Mouse (Mus musculus) testis, adult 2 months (tissue): ENCODE data around the gene Nadsyn1. TPM values are rescaled to one million over a fixed set of nuclear protein-coding genes. Genes with fewer than 3 reads are reported as not detected.

Experiments used
- H3K27ac ChIP-seq: fragments of 200-500 bp; 2 replicates; pipeline ENCODE4 v1.5.1; 2012; ENCODE audit warnings: low read depth, low read length; ENCODE audit not compliant: control insufficient read depth, insufficient read depth
- H3K27me3 ChIP-seq: fragments of 200-500 bp; 2 replicates; pipeline ENCODE4 v1.6.1; 2012; ENCODE audit warnings: mild to moderate bottlenecking, low read length, moderate library complexity; ENCODE audit not compliant: control insufficient read depth, insufficient read depth
- H3K36me3 ChIP-seq: fragments of 200-500 bp; 2 replicates; pipeline ENCODE4 v1.6.1; 2012; ENCODE audit warnings: mild to moderate bottlenecking, low read length; ENCODE audit not compliant: control insufficient read depth, insufficient read depth
- H3K4me1 ChIP-seq: fragments of 200-500 bp; 2 replicates; pipeline ENCODE4 v1.6.1; 2012; ENCODE audit warnings: low read length; ENCODE audit not compliant: control insufficient read depth, insufficient read depth
- H3K4me3 ChIP-seq: fragments of 200-500 bp; 2 replicates; pipeline ENCODE4 v1.5.1; 2012; ENCODE audit warnings: low read depth, mild to moderate bottlenecking, low read length, moderate library complexity, mixed read lengths; ENCODE audit not compliant: control insufficient read depth
- CTCF ChIP-seq: fragments of 200-500 bp; IDR thresholded peaks from 2 replicates; pipeline ENCODE4 v1.5.1; 2012; ENCODE audit warnings: low read depth, mild to moderate bottlenecking, inconsistent platforms, low read length, moderate library complexity; ENCODE audit not compliant: control insufficient read depth, insufficient read depth, insufficient replicate concordance
- POLR2A ChIP-seq: fragments of 200-500 bp; IDR thresholded peaks from 2 replicates; pipeline ENCODE4 v1.6.1; 2012; ENCODE audit warnings: low read depth, mild to moderate bottlenecking, inconsistent platforms, low read length, moderate library complexity; ENCODE audit not compliant: control insufficient read depth
- polyA plus RNA-seq: library from polyadenylated mRNA; depleted of rRNA; stranded (reverse); fragments of >200 nt; gene quantifications from 2 replicates; pipeline ENCODE4 v1.2.3, GENCODE M21; 2012

Gene Nadsyn1
- polyA plus RNA-seq, 1 experiment, result 11.4 TPM

- no peak overlapping the region for H3K4me3 ChIP-seq
- H3K27me3 ChIP-seq, result no peaks in the 10 kb centered on the region
- no peaks in the 10 kb centered on the region for H3K36me3 ChIP-seq
- H3K4me1 ChIP-seq, result no peaks in the 10 kb centered on the region
- no peak overlapping the region for H3K27ac ChIP-seq
- TF ChIP-seq CTCF (no peak), POLR2A (no peak)
These were observed 15.2 kb upstream of the Nadsyn1 start for GRCm38 (mm10) chr7:143837705-143838358.

DNA sequence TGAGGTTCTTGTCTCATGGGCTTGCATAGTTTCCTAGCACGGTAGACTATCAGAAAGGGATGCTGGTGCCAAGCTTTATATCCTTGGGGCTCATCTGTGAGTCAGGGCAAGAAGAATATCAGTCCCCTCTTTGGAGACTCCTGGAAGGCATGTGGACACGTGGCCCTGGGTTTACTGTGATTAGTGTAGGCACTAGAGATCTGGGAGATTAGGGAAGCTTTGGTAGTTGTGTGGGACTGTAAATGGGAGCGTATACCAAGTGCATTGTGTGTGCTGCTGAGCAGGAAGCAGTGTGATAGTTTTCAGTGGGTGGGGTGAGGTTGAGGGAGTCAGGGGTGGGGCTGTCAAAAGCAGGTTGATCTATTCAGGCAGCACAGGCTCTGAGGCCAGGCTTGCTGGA lies 12.3 kb upstream of the Nadsyn1 start:
- Histone ChIP-seq H3K27me3 (no peaks in the 10 kb centered on the region), H3K4me1 (peaks cover 5% of the 10 kb centered on the region), H3K27ac (no peak overlapping the region), H3K36me3 (no peaks in the 10 kb centered on the region), H3K4me3 (no peak overlapping the region)
- TF ChIP-seq POLR2A, result no peak
- TF ChIP-seq CTCF, result no peak

DNA sequence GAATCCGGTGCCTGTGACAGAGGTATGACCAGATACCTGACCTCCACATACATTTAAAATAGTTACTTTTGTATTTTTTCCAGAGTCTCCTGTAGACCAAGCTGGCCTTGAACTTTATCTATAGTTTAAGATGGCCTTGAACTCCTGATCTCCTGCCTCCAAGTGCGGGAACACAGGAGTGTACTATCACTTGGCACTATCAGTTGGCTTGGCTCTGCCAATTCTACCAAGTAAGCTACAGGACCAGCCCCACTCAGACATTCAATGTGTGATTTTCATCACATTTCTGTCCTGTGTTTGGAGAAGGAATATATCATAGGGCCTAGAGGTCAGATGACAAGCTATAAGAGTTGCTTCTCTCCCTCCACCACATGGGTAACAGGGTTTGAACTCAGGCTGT lies 11.7 kb upstream of the Nadsyn1 start:
- H3K4me1 ChIP-seq, result peaks cover 8% of the 10 kb centered on the region
- no peaks in the 10 kb centered on the region for H3K27me3 ChIP-seq
- H3K4me3 ChIP-seq, result no peak overlapping the region
- TF ChIP-seq CTCF (no peak), POLR2A (no peak)
- no peak overlapping the region for H3K27ac ChIP-seq
- no peaks in the 10 kb centered on the region for H3K36me3 ChIP-seq

GRCm38 (mm10) chr7:143833581-143834190 lies 11.0 kb upstream of the Nadsyn1 start:
- Histone ChIP-seq H3K4me3 (no peak overlapping the region), H3K27ac (no peak overlapping the region), H3K27me3 (no peaks in the 10 kb centered on the region), H3K36me3 (no peaks in the 10 kb centered on the region), H3K4me1 (peaks cover 8% of the 10 kb centered on the region)
- no peak for TF ChIP-seq CTCF
- no peak for TF ChIP-seq POLR2A

GRCm38 (mm10) chr7:143832611-143833010 lies 10.0 kb upstream of the Nadsyn1 start:
- H3K36me3 ChIP-seq, result no peaks in the 10 kb centered on the region
- peaks cover 8% of the 10 kb centered on the region for H3K4me1 ChIP-seq
- no peak overlapping the region for H3K4me3 ChIP-seq
- H3K27me3 ChIP-seq, result no peaks in the 10 kb centered on the region
- no peak overlapping the region for H3K27ac ChIP-seq
- TF ChIP-seq POLR2A (no peak), CTCF (no peak)

DNA sequence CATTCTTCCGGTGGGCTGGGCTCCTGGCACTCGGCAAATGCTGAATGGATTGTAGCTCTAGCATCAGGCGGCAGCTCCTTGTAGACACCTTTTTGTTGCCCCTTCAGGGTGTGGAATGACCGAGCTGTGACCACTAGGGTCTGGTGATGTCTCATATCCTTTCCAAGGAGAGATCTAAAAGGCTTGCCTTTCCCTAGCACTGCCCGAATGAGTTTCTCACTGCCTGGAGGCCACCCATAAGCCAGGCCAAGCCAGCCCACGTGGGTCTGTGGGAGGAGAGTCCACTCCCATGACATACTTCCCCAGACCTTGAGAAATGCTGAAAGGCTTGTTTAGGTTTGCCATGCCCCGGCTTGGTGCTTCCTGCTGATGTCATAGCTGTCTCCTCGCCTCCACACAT lies 9.5 kb upstream of the Nadsyn1 start:
- Histone ChIP-seq H3K27me3 (no peaks in the 10 kb centered on the region), H3K4me3 (no peak overlapping the region), H3K36me3 (no peaks in the 10 kb centered on the region), H3K4me1 (peaks cover 8% of the 10 kb centered on the region), H3K27ac (peak overlapping the region; percentile 17; the same call in 1 of the 2 replicates)
- TF ChIP-seq POLR2A, result no peak
- no peak for TF ChIP-seq CTCF

- Histone ChIP-seq H3K27ac (peak overlapping the region; percentile 44; the same call in 1 of the 2 replicates), H3K36me3 (no peaks in the 10 kb centered on the region), H3K4me1 (peaks cover 8% of the 10 kb centered on the region), H3K4me3 (peak overlapping the region; percentile 94), H3K27me3 (no peaks in the 10 kb centered on the region)
- no peak for TF ChIP-seq CTCF
- no peak for TF ChIP-seq POLR2A
These were observed 7.8 kb upstream of the Nadsyn1 start for GRCm38 (mm10) chr7:143830399-143830798.
